Mouse (Mus musculus): Measurements from ENCODE around the gene Zscan18.
A peak's percentile ranks its signal among the peaks of the same experiment; 100 is the strongest.
"Not testable (repeated sequence)": the region's sequence is repeated elsewhere in the genome, so short reads cannot be mapped to it uniquely, and the experiment has no call there.

The Zscan18 gene

GRCm38 (mm10) chr7:12802866-12803726 lies at the start of gene Zscan18:
Gene Zscan18 (minus strand): TSS chr7:12803635.
- peak; percentile 88 for DNase-seq (ENCODE audit: low read depth, low spot score)

DNA sequence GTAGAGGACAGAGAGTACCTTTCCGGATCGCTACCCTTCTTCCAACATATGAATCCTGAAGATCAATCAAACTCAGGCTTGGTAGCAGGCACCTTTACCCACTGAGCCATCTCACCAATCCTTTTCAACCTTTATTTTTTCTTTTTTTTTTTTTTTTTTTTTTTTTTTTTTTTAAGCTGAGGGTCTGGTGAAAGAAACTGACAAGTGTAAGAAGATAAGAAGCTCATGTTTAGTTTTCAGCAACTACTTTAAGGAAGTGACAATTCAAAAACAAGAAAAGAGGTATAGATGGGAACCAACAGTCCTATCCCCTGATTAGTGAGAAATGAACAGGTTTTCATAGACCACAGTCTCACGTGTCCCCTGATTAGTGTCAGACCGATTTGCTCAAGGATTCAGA lies 32.3 kb upstream of the Zscan18 start:
- DNase-seq (ENCODE audit: low read depth, low spot score), result no peak

- no peak for DNase-seq (ENCODE audit: low read depth, low spot score)
Observed at GRCm38 (mm10) chr7:12835193-12835671, 31.8 kb upstream of the Zscan18 start.

DNA sequence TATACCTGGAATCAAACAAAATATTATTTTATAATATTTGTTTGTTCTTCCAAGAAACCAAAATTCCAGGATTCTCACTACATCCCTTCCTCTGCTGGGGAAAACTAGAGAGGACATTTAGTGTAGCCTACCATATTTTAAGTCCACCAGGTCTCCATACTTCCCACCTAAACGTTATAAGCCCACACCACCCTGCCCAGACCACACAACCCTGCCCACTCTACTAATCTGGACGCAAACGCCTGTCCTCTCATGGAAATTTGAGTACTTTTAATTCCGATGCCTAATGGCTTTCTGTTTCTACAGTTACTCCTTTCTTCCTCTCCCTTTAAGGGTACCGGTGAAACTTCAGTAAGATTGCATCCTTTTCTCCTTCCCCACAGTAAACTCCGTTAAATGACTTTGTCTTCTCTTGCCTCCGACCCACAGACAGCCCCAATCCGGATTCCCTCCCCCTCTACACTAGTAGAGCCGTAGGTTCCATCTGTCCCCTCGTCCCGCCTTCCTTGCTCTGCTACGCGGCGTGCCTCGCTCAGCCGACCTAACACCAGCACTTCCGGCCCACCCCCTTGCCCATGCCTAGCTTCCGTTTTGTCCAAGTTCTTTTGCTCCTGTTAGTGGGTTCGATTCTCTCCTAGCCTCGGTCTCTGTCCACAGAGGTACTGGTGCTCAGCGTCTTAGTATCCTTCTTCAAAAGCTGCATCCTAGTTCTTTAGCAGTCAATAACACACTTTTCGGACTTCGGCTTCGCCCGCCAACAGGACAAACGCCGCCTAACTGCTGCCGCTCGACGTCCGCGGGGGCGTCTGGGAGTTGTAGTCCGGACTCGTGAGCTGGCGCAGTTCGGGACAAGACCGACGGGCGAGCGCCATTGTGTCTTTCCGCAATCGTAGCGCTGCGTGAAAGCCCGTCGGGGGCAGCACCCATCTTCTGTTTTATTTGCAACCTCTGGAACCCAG lies 31.0 kb upstream of the Zscan18 start, which contains the start of gene Zfp110:
Gene Zfp110, plus strand, starts transcription at position 600 of the 959 bp plus-strand sequence.
- peak; percentile 84 for DNase-seq (ENCODE audit: low read depth, low spot score)

DNA sequence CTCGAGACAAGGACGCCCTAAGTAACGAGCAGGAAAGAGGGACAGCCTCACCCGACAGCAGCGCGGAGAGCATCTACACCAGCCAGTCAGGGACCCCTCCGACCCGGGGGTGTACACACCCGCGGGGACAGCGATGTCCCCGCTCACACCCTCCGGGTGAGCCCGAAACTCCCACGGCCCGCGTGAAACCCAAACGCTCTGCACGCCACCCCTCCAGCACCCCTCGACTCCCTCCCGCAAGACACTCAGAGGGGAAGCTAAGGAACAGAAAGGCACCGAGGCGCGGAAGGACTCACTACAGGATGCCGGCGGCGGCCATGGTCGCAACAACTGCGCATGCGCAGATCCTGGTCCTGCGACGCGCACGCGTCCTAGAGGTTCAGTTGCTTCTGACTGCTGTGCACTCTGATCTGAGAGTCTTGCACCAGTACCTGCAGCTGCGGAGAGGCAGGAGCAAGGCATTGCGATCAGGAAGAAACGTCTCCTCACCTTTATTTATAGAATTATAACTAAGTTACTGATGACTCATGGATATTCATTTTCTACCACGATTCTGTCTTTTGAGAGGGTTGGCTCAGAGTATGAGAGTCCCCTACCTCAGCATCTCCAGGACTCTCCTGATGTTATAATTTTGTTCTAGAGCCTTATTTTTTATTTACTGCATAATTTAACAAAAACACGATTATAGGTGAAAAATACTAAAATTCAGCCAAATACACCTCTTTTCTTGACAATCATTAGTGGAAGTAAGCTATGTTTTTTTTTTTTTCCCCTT lies 15.3 kb upstream of the Zscan18 start, which contains the start of gene Zfp329:
Gene Zfp329, minus strand, starts transcription at position 338 of the 775 bp plus-strand sequence.
- peak; percentile 85 for DNase-seq (ENCODE audit: low read depth, low spot score)

DNA sequence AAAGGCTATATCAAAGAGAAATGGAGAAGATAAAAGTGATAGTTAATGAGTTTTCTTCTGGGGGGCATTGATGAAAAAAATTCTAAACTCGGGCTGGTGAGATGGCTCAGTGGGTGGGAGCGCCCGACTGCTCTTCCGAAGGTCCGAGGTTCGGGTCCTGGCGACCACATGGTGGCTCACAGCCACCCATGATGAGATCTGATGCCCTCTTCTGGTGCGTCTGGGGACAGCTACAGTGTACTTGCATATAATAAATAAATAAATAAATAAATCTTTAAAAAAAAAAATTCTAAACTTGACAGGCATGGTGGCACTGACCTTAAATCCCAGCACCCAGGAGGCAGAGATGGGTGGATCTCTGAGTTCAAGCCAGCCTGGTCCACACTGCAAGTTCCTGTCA lies 12.1 kb upstream of the Zscan18 start:
- no peak for DNase-seq (ENCODE audit: low read depth, low spot score)

- no peak for DNase-seq (ENCODE audit: low read depth, low spot score)
Observed at GRCm38 (mm10) chr7:12803727-12804071, 264 bp upstream of the Zscan18 start.

DNA sequence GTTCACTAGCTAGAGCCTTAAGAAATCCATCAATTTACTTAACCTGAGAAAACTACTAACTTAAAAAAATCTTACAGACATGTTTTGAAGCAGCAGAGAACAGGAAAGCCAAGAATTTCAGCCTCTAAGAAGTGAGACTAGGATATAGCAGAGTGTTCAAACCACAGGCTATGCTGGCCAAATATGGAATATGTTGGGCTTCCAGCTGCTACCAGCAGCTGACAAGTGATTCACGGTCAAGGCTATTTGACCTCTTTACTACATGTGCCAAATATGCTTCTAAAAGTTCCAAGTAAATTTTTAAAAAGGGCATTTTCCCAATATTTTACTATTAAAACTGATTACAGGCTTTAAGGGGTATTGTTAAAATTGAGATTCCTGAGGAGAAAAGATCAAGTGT lies 3.9 kb downstream of the Zscan18 start:
- DNase-seq (ENCODE audit: low read depth, low spot score), result no peak

GRCm38 (mm10) chr7:12797971-12798370 lies 5.5 kb downstream of the Zscan18 start:
- DNase-seq (ENCODE audit: low read depth, low spot score), result no peak

GRCm38 (mm10) chr7:12792624-12793023 lies 10.8 kb downstream of the Zscan18 start:
- DNase-seq (ENCODE audit: low read depth, low spot score), result not testable (repeated sequence)

DNA sequence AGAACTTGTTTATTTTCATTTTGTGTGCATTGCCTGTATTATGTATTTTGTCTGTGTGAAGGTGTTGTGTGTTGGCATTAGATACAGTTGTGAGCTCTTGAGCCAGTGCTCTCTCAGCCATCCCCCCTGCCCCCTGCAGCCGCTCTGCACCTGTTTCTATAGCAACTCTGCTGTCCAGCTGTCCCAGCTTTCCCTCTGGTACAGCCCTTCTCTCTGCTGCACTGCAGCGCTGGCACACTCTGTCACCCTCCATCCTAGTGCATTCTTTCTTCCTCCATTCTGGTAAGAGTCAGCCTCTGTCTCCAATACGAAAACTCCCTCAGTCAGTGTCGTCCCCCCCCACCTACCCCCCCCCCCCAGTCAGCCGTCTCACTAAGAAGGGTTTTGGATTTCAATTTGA lies 15.4 kb downstream of the Zscan18 start:
- no peak for DNase-seq (ENCODE audit: low read depth, low spot score)

GRCm38 (mm10) chr7:12787333-12787732 lies 16.1 kb downstream of the Zscan18 start:
- DNase-seq (ENCODE audit: low read depth, low spot score), result no peak

- peak; percentile 76 for DNase-seq (ENCODE audit: low read depth, low spot score)
Observed at GRCm38 (mm10) chr7:12780151-12780830, 23.1 kb downstream of the Zscan18 start.

DNA sequence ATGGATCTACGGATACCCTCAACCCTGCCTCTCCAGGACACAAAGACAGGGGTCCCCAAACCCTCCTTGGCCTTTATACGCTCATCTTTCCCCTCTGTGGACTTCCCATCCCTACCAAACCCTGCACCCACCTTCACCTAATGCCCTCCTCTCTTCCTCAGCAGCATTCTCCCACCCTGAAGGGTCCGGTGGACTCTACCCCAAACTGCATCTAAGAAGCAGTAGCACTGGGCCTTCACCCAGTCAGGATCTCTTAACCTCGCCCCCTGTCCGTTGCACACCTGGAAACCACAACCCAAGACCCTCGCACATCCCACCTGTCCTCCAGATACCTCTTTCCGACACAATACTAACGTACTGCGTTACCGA lies 23.7 kb downstream of the Zscan18 start:
- DNase-seq (ENCODE audit: low read depth, low spot score), result no peak

- no peak for DNase-seq (ENCODE audit: low read depth, low spot score)
Observed at GRCm38 (mm10) chr7:12779141-12779540, 24.3 kb downstream of the Zscan18 start.

DNA sequence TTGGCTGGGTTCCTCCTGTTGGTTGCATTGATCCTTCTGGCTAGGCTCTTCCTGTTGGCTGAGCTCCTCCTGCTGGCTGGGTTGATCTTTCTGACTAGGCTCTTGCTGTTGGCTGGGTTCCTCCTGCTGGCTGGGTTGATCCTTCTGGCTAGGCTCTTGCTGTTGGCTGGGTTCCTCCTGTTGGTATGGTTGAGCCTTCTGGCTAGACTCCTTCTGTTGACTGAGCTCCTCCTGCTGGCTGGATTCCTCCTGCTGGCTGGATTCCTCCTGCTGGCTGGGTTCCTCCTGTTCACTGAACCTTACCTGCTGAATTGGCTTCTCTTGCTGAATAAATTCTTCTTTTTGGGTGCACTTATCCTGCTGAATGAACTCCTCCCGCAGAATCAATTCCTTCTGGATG lies 28.8 kb downstream of the Zscan18 start:
- DNase-seq (ENCODE audit: low read depth, low spot score), result no peak

DNA sequence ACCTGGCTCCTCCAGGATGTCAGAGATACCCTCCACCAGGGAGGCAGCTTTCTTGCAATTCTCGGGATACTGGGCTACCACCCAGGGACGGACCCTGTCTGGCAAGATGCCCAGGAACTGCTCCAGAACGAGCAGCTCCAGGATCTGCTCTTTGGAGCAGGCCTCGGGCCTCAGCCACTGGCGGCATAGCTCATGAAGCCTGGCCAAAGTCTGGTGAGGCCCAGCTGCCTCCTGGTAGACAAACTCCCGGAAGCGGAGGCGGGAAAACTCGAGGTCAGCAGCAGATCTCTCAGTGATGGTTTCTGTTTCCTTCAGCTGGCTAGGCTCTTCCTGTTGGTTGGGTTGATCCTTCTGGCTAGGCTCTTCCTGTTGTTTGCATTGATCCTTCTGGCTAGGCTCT lies 29.3 kb downstream of the Zscan18 start:
- DNase-seq (ENCODE audit: low read depth, low spot score), result no peak

- no peak for DNase-seq (ENCODE audit: low read depth, low spot score)
Observed at GRCm38 (mm10) chr7:12749431-12750198, 53.8 kb downstream of the Zscan18 start.

DNA sequence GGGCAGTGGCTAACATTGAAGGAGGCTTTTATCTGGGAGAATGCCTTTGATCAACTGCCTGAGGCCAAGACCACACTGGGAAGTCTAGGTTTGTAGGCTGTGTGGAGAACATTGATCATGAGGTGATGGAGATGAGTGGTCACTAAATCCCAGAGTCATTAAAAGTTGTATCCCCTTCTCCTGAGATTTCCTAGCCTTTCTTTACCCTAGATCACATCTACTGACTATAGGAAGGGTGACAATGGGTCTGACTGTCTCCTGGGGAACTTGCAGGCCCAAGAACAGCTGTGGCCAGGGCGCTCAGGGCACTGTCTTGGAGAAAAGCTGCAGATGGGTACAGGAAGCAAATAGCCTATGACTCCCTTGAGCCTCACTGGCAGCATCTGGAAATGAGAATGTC lies 68.5 kb downstream of the Zscan18 start, which contains the start of gene Vmn2r56:
Gene Vmn2r56, minus strand, starts transcription at position 101 of the 400 bp plus-strand sequence.
- no peak for DNase-seq (ENCODE audit: low read depth, low spot score)
